Mouse (Mus musculus) adipocyte (in vitro differentiated cells): Measurements from ENCODE around the gene Inafm2.

Experiments
- DNase-seq: peaks from one replicate; pipeline ENCODE4 v3.0.0-alpha.2; 2016; ENCODE audit warnings: low spot score

Inafm2 gene

GRCm38 (mm10) chr2:118726873-118727272 is 18.7 kb upstream of the Inafm2 start:
- no peak for DNase-seq

GRCm38 (mm10) chr2:118727911-118728310 is 17.6 kb upstream of the Inafm2 start:
- no peak for DNase-seq

GRCm38 (mm10) chr2:118728337-118728736 is 17.2 kb upstream of the Inafm2 start, which contains the start of gene Plcb2:
Plcb2 (minus strand) TSS chr2:118728438.
- no peak for DNase-seq

- DNase-seq, result no peak
These were observed 16.4 kb upstream of the Inafm2 start for GRCm38 (mm10) chr2:118729194-118729593.

GRCm38 (mm10) chr2:118729816-118730621 is 15.5 kb upstream of the Inafm2 start:
- DNase-seq, result no peak

- peak; percentile 59 for DNase-seq
These were observed 15.0 kb upstream of the Inafm2 start for GRCm38 (mm10) chr2:118730622-118730915.

GRCm38 (mm10) chr2:118731981-118732380 is 13.6 kb upstream of the Inafm2 start:
- no peak for DNase-seq

- DNase-seq, result no peak
These were observed 12.2 kb upstream of the Inafm2 start for GRCm38 (mm10) chr2:118733341-118733740.

- no peak for DNase-seq
These were observed 5.2 kb upstream of the Inafm2 start for GRCm38 (mm10) chr2:118740341-118740740.

GRCm38 (mm10) chr2:118741183-118741582 is 4.4 kb upstream of the Inafm2 start:
- no peak for DNase-seq

GRCm38 (mm10) chr2:118743261-118743943 is 2.2 kb upstream of the Inafm2 start:
- DNase-seq, result peak; percentile 75

- no peak for DNase-seq
These were observed 937 bp upstream of the Inafm2 start for GRCm38 (mm10) chr2:118744621-118745020.

- no peak for DNase-seq
These were observed 650 bp downstream of the Inafm2 start for GRCm38 (mm10) chr2:118745915-118746901.

- DNase-seq, result peak; percentile 64
These were observed 1.9 kb downstream of the Inafm2 start for GRCm38 (mm10) chr2:118747301-118747960.

- no peak for DNase-seq
These were observed 3.9 kb downstream of the Inafm2 start for GRCm38 (mm10) chr2:118749341-118749884.

GRCm38 (mm10) chr2:118750476-118750875 is 4.9 kb downstream of the Inafm2 start:
- DNase-seq, result no peak

GRCm38 (mm10) chr2:118751896-118752791 is 6.6 kb downstream of the Inafm2 start:
- peak; percentile 57 for DNase-seq

- no peak for DNase-seq
These were observed 7.2 kb downstream of the Inafm2 start for GRCm38 (mm10) chr2:118752792-118753108.

- DNase-seq, result no peak
These were observed 8.6 kb downstream of the Inafm2 start for GRCm38 (mm10) chr2:118754143-118754542.

- no peak for DNase-seq
These were observed 9.8 kb downstream of the Inafm2 start for GRCm38 (mm10) chr2:118755407-118755806.

GRCm38 (mm10) chr2:118756103-118756502 is 10.5 kb downstream of the Inafm2 start:
- DNase-seq, result no peak
